12 mouse cellular contexts compared by ENCODE assay signal in genomic region chr10:34128391-34128790, GRCm38 (mm10). TPM values are rescaled to one million over a fixed set of nuclear protein-coding genes. Genes with fewer than 3 reads are reported as not detected.
DNase-seq lines count a peak whose midpoint lies in the region; ATAC-seq lines count a peak whose summit lies in the region.
"Had no signal": no experiment of that assay in that cellular context is flagged by ENCODE, and none has a peak within 500 bp of the region (broad histone marks: within the 10 kb centered on the region; RNA-seq: fewer than 3 reads in every experiment).

No protein-coding gene starts in this region.

- no peaks in the 10 kb centered on the region for H3K36me3 ChIP-seq in midbrain, embryonic 15.5 days (replicated peaks)
- H3K36me3 ChIP-seq: G1E had no signal

- no peak overlapping the region for H3K9ac ChIP-seq in midbrain, embryonic 15.5 days

- H3K4me3 ChIP-seq in midbrain, embryonic 15.5 days: no peak overlapping the region

- no peaks in the 10 kb centered on the region for H3K9me3 ChIP-seq in midbrain, embryonic 15.5 days
- H3K9me3 ChIP-seq: G1E had no signal

- no peak overlapping the region for H3K27ac ChIP-seq in midbrain, embryonic 15.5 days

- ATAC-seq in midbrain, embryonic 15.5 days (replicated peaks): no peak

- WGBS in midbrain, embryonic 15.5 days: 81% methylated on average over 6 of the region's 6 CpGs

- DNase-seq in ovary, postnatal 10 days (ENCODE audit: low spot score): peak; percentile 14
- no peak for DNase-seq in ovary, postnatal 14 days (ENCODE audit: low spot score)
- peak; percentile 22 for DNase-seq in gastrocnemius, postnatal 10 days
- peak; percentile 43 for DNase-seq in kidney, postnatal 10 days
- DNase-seq in skeletal muscle tissue, adult 2 months (ENCODE audit: low read depth, low spot score): peak; percentile 81
- no peak for DNase-seq in cerebellum, adult 18-20 months
- DNase-seq in embryo, embryonic 10.5 days (ENCODE audit: low spot score): no peak
- DNase-seq: right cerebral cortex, postnatal 4 days had no signal

- no peak overlapping the region for H3K4me2 ChIP-seq in midbrain, embryonic 15.5 days

- no peaks in the 10 kb centered on the region for H3K27me3 ChIP-seq in midbrain, embryonic 15.5 days (replicated peaks)

- H3K4me1 ChIP-seq in midbrain, embryonic 15.5 days: peaks cover 5% of the 10 kb centered on the region; the same call in 1 of the 2 replicates

RNA-seq across cellular contexts. Expression of gene Calhm6, which starts 0.6 kb away (rescaled TPM):
- under 1 TPM in 1 of 2 experiments, not detected in 1; 0.45 TPM for total RNA-seq in gastrocnemius, postnatal 10 days (2021)
- 0.36 and 0.63 TPM in 2 replicates for polyA plus RNA-seq in midbrain, embryonic 15.5 days (2015; fragmentation: Nextera tagmentation; extraction: Ambion mirVana)
- total RNA-seq: gastrocnemius, postnatal 36 days had no signal
- polyA plus RNA-seq: G1E; neural tube, embryonic 11.5 days had no signal

RNA-seq across cellular contexts. Expression of gene Calhm5, which starts 32.1 kb away (rescaled TPM):
- total RNA-seq in gastrocnemius, postnatal 10 days (2021): 1 to 10 TPM in 1 of 2 experiments, under 1 TPM in 1; 0.88 to 1.1 TPM
- polyA plus RNA-seq in midbrain, embryonic 15.5 days (2015; fragmentation: Nextera tagmentation; extraction: Ambion mirVana): 0.64 and 0.74 TPM in 2 replicates
- polyA plus RNA-seq: G1E had no signal

Comparison
In these comparisons a context has a peak if more than half of its experiments do, and no peak if none do; other contexts are left out.
1. DNase-seq: peak in ovary, postnatal 10 days (single experiment), gastrocnemius, postnatal 10 days (single experiment), kidney, postnatal 10 days (single experiment) and skeletal muscle tissue, adult 2 months (single experiment); none in ovary, postnatal 14 days (single experiment), cerebellum, adult 18-20 months (0 of 2) and embryo, embryonic 10.5 days (single experiment).